Comparison of ENCODE assay signal across 24 mouse cellular contexts in the genomic region with DNA sequence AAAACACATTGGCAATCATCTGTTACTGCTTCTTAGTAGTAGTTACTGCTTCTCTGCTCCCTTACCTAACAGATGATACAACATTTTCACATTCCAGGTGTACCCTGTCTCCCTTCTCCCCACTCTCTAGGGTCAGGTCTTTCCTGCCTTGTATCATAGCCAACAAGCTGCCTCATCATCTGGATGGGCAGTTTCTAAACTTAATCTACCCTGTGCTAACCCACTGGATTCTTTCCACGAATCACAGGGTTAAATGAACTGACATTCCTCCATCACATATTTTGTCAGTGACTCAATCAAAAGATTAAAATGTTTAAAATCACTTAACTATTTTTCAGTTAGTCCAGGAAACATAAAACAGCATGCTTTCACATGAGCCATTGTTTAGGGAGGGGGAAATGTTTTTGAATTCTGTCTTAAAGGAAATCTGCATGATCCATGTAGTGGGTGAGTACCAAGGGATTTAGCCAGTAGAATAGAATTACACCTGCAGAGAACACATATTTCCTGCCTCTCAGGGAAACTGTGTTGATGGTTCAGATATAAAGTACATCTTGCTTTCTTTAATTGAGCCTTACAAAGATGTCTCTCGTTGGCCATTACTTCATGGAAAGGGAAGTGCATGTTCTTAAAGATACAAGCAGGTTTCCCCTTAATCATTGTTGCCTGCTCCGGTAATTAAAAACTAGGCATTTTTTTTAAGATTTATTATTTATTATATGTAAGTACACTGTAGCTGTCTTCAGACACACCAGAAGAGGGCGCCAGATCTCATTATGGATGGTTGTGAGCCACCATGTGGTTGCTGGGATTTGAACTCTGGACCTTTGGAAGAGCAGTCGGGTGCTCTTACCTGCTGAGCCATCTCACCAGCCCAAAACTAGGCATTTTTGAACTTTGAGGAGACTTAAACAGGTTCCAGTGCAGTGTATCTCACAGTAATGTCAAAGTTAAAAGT. TPM values are rescaled to one million over a fixed set of nuclear protein-coding genes. Genes with fewer than 3 reads are reported as not detected.
DNase-seq lines count a peak whose midpoint lies in the region; ATAC-seq and TF ChIP-seq lines count a peak whose summit lies in the region.
"Had no signal": no experiment of that assay in that cellular context is flagged by ENCODE, and none has a peak within 500 bp of the region (broad histone marks: within the 10 kb centered on the region; RNA-seq: fewer than 3 reads in every experiment).

No protein-coding gene starts in this region.

- TF ChIP-seq CTCF in gastrocnemius, adult 2 months (IDR thresholded peaks at IDR 0.05): peak; percentile 31; the same call in 1 of the 2 replicates

- DNase-seq in gastrocnemius, adult 2 months: no peak
- no peak for DNase-seq in gastrocnemius, postnatal 4 days (ENCODE audit: low spot score in 2 of 2)
- no peak for DNase-seq in heart, postnatal 36 days
- peak; percentile 51 for DNase-seq in Muller cell, postnatal 12 days (ENCODE audit: inconsistent ontology term)
- DNase-seq in cerebellum, postnatal 10 days: no peak
- DNase-seq: adrenal gland, adult 2 months; cerebellum, adult 11-12 months; cerebellum, postnatal 14 days; kidney, adult 8-10 months; kidney, postnatal 10 days; liver; thymus, postnatal 36 days had no signal

- peak overlapping the region; percentile 95 for H3K27ac ChIP-seq in gastrocnemius, adult 2 months
- H3K27ac ChIP-seq in heart, embryonic 16.5 days (ENCODE audit: low read length): peak overlapping the region; percentile 44
- peak overlapping the region; percentile 87; the same call in 1 of the 2 replicates for H3K27ac ChIP-seq in stomach, embryonic 16.5 days (ENCODE audit: low read length)
- H3K27ac ChIP-seq: embryonic facial prominence, embryonic 12.5 days; forebrain, embryonic 13.5 days; intestine, embryonic 15.5 days; limb, embryonic 10.5 days; liver, embryonic 15.5 days; neural tube, embryonic 15.5 days had no signal

- peaks cover 20% of the 10 kb centered on the region for H3K4me1 ChIP-seq in heart, embryonic 16.5 days (ENCODE audit: control insufficient read depth, insufficient read depth, low read length)
- H3K4me1 ChIP-seq in stomach, embryonic 16.5 days (ENCODE audit: control insufficient read depth, insufficient read depth, low read length): peaks cover 22% of the 10 kb centered on the region
- H3K4me1 ChIP-seq: embryonic facial prominence, embryonic 12.5 days; neural tube, embryonic 15.5 days had no signal

- ATAC-seq in heart, embryonic 16.5 days (replicated peaks; ENCODE audit: extremely low read depth, insufficient read depth, low FRiP score): no peak
- no peak for ATAC-seq in stomach, embryonic 16.5 days (ENCODE audit: insufficient read depth, low FRiP score)
- ATAC-seq: forebrain, embryonic 13.5 days; hindbrain, embryonic 16.5 days; intestine, embryonic 15.5 days had no signal

- peak overlapping the region; percentile 88 for H3K4me3 ChIP-seq in gastrocnemius, adult 2 months
- no peak overlapping the region for H3K4me3 ChIP-seq in heart, embryonic 16.5 days (ENCODE audit: low read length)
- no peak overlapping the region for H3K4me3 ChIP-seq in stomach, embryonic 16.5 days (replicated peaks; ENCODE audit: low read length)
- H3K4me3 ChIP-seq: embryonic facial prominence, embryonic 12.5 days; forebrain, embryonic 13.5 days; intestine, embryonic 15.5 days; limb, embryonic 10.5 days; liver, embryonic 15.5 days; neural tube, embryonic 15.5 days had no signal

- H3K9me3 ChIP-seq in heart, embryonic 16.5 days (replicated peaks; ENCODE audit: control insufficient read depth, low read length): no peaks in the 10 kb centered on the region
- no peaks in the 10 kb centered on the region for H3K9me3 ChIP-seq in stomach, embryonic 16.5 days (replicated peaks; ENCODE audit: control insufficient read depth, low read length)
- H3K9me3 ChIP-seq: embryonic facial prominence, embryonic 12.5 days; forebrain, embryonic 13.5 days; intestine, embryonic 15.5 days; limb, embryonic 10.5 days; liver, embryonic 15.5 days; neural tube, embryonic 15.5 days had no signal

- no peak overlapping the region for H3K4me2 ChIP-seq in heart, embryonic 16.5 days (ENCODE audit: low read depth, low read length)
- H3K4me2 ChIP-seq in stomach, embryonic 16.5 days (ENCODE audit: low read depth, low read length): no peak overlapping the region
- H3K4me2 ChIP-seq: embryonic facial prominence, embryonic 12.5 days; forebrain, embryonic 13.5 days; intestine, embryonic 15.5 days; liver, embryonic 15.5 days; midbrain, embryonic 11.5 days; neural tube, embryonic 15.5 days had no signal

- no peaks in the 10 kb centered on the region for H3K27me3 ChIP-seq in heart, embryonic 16.5 days (ENCODE audit: control insufficient read depth, insufficient read depth, low read length)
- no peaks in the 10 kb centered on the region for H3K27me3 ChIP-seq in stomach, embryonic 16.5 days (ENCODE audit: control insufficient read depth, insufficient read depth, low read length)
- H3K27me3 ChIP-seq: embryonic facial prominence, embryonic 12.5 days; forebrain, embryonic 13.5 days; intestine, embryonic 15.5 days; liver, embryonic 15.5 days; neural tube, embryonic 15.5 days had no signal

- intact Hi-C loops in gastrocnemius, adult 2 months (cut with DNase I): loop anchor here (5.0 kb wide), 1 partner anchor 32 kb away; no protein-coding TSS in a partner anchor
- intact Hi-C loops in heart, postnatal 36 days (cut with DNase I): loop anchor here (2.0 kb wide), 1 partner anchor 118 kb away; no protein-coding TSS in a partner anchor

- WGBS in heart, embryonic 16.5 days: 73% methylated on average over 5 of the region's 5 CpGs
- WGBS in stomach, embryonic 16.5 days: 66% methylated on average over 5 of the region's 5 CpGs

- no peak overlapping the region for H3K9ac ChIP-seq in heart, embryonic 16.5 days (ENCODE audit: low read length)
- no peak overlapping the region; the same call in 1 of the 2 replicates for H3K9ac ChIP-seq in stomach, embryonic 16.5 days (ENCODE audit: low read length)
- H3K9ac ChIP-seq: embryonic facial prominence, embryonic 12.5 days; forebrain, embryonic 13.5 days; intestine, embryonic 15.5 days; liver, embryonic 15.5 days; neural tube, embryonic 15.5 days had no signal

- no peaks in the 10 kb centered on the region for H3K36me3 ChIP-seq in heart, embryonic 16.5 days (ENCODE audit: control insufficient read depth, insufficient read depth)
- H3K36me3 ChIP-seq in stomach, embryonic 16.5 days (ENCODE audit: control insufficient read depth, insufficient read depth, low read length): no peaks in the 10 kb centered on the region; the same call in 1 of the 2 replicates
- H3K36me3 ChIP-seq: embryonic facial prominence, embryonic 12.5 days; intestine, embryonic 15.5 days; limb, embryonic 10.5 days; liver, embryonic 15.5 days; neural tube, embryonic 15.5 days had no signal

RNA-seq across cellular contexts. Expression of a gene that starts 8.8 kb away (rescaled TPM):
- 100 to 1,000 TPM in 1 of 2 experiments, 10 to 100 TPM in 1; 82.9 to 125 TPM for total RNA-seq in gastrocnemius, adult 2 months (2021)
- 100 to 1,000 TPM; 376 to 427 TPM for total RNA-seq in gastrocnemius, postnatal 4 days (2021)
- 371 and 412 TPM in 2 replicates for polyA plus RNA-seq in heart, embryonic 16.5 days (2015; fragmentation: Nextera tagmentation; extraction: Ambion mirVana)
- total RNA-seq in heart, postnatal 36 days (2021): 100 to 1,000 TPM; 270 to 284 TPM
- 433 and 475 TPM in 2 replicates for polyA plus RNA-seq in stomach, embryonic 16.5 days (2015; fragmentation: Nextera tagmentation; extraction: Ambion mirVana)
- total RNA-seq: hematopoietic stem cell, adult 5-6 weeks; megakaryocyte progenitor cell, adult 5-6 weeks had no signal

RNA-seq across cellular contexts. Expression of a gene that starts 34.0 kb away (rescaled TPM):
- total RNA-seq in gastrocnemius, adult 2 months (2021): 10 to 100 TPM; 13.8 to 24.2 TPM
- total RNA-seq in gastrocnemius, postnatal 4 days (2021): 10 to 100 TPM; 32.0 to 37.4 TPM
- polyA plus RNA-seq in heart, embryonic 16.5 days (2015; fragmentation: Nextera tagmentation; extraction: Ambion mirVana): 44.5 and 47.5 TPM in 2 replicates
- total RNA-seq in heart, postnatal 36 days (2021): 10 to 100 TPM; 50.1 to 56.7 TPM
- polyA plus RNA-seq in stomach, embryonic 16.5 days (2015; fragmentation: Nextera tagmentation; extraction: Ambion mirVana): 70.4 and 71.9 TPM in 2 replicates

Comparison
In these comparisons a context has a peak if more than half of its experiments do, and no peak if none do; other contexts are left out.
1. H3K27ac ChIP-seq: peak in every context shown above with its lines; median percentile 95 in gastrocnemius, adult 2 months; 87 in stomach, embryonic 16.5 days; 44 in heart, embryonic 16.5 days.